Mouse (Mus musculus) naive thymus-derived CD4-positive, alpha-beta T cell, adult 5 months (primary cell): Measurements from ENCODE around the gene Olfr1062. TPM values are rescaled to one million over a fixed set of nuclear protein-coding genes. Genes with fewer than 3 reads are reported as not detected.

ENCODE experiments used
- polyA plus RNA-seq: library from polyadenylated mRNA; unstranded; fragments of 100-300 nt; shearing (Covaris generic); gene quantifications from one replicate; pipeline ENCODE4 v1.2.1, GENCODE M21; 2017

Gene Olfr1062
- not detected for polyA plus RNA-seq

GRCm38 (mm10) chr2:86426649-86427048, at the start of gene Olfr1062:
Olfr1062 (minus strand) TSS chr2:86426749.

GRCm38 (mm10) chr2:86456169-86456568, 29.6 kb upstream of the Olfr1062 start, which contains the start of gene Olfr1066:
Olfr1066 (minus strand) TSS chr2:86456269.

GRCm38 (mm10) chr2:86450491-86450890, 23.9 kb upstream of the Olfr1062 start, which contains the start of gene Olfr1065:
Olfr1065 (minus strand) TSS chr2:86450591.

GRCm38 (mm10) chr2:86413950-86414349, 12.6 kb downstream of the Olfr1062 start, which contains the start of gene Olfr1061:
Olfr1061 (minus strand) TSS chr2:86414050.

DNA sequence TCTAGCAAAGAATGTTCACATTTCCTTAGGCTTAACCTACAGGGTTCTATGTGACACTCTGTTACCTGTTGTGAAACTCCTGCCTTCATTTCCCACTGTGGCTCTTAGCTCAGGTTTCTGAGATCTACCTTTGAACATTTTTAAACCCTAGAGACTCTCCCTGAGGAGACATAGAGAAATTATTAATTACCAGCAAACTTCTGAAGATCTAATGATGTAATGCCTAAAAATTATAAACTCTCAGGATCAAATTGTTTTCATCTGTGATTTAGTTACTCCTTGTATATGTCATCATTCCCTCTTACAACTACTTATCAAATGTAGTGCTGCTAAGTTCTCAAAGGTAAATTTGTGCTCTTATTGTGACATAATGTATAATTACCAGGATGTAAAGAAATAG, 38.1 kb downstream of the Olfr1062 start, which contains the start of gene Olfr1058:
TSS of gene Olfr1058 (minus strand) at position 101 of the 400 bp plus-strand sequence.

GRCm38 (mm10) chr2:86378293-86378692, 48.3 kb downstream of the Olfr1062 start, which contains the start of gene Olfr1057:
Olfr1057 (minus strand) TSS chr2:86378393.

Other genes with a start within 250 kb of the Olfr1062 start
- gene Olfr1044, start 248.9 kb downstream of the Olfr1062 start, polyA plus RNA-seq: not detected
- not detected for gene Olfr52, start 241.1 kb downstream of the Olfr1062 start, polyA plus RNA-seq
- gene Olfr1045, start 223.7 kb downstream of the Olfr1062 start, polyA plus RNA-seq: 0.15 TPM
- not detected for gene Olfr1046, start 207.4 kb downstream of the Olfr1062 start, polyA plus RNA-seq
- gene Olfr1047, start 195.3 kb downstream of the Olfr1062 start, polyA plus RNA-seq: not detected
- gene Olfr1048, start 186.5 kb downstream of the Olfr1062 start, polyA plus RNA-seq: 0.15 TPM
- not detected for gene Olfr1049, start 168.4 kb downstream of the Olfr1062 start, polyA plus RNA-seq
- gene Olfr1051, start 147.7 kb downstream of the Olfr1062 start, polyA plus RNA-seq: not detected
- gene Olfr1052, start 134.3 kb downstream of the Olfr1062 start, polyA plus RNA-seq: not detected
- not detected for gene Olfr1053, start 111.5 kb downstream of the Olfr1062 start, polyA plus RNA-seq
- gene Olfr1054, start 91.3 kb downstream of the Olfr1062 start, polyA plus RNA-seq: not detected
- gene Olfr1055, start 76.5 kb downstream of the Olfr1062 start, polyA plus RNA-seq: not detected
- gene Olfr1056, start 64.3 kb downstream of the Olfr1062 start, polyA plus RNA-seq: not detected
- not detected for gene Olfr1057, start 48.4 kb downstream of the Olfr1062 start, polyA plus RNA-seq
- gene Olfr1058, start 38.2 kb downstream of the Olfr1062 start, polyA plus RNA-seq: not detected
- gene Olfr1061, start 12.7 kb downstream of the Olfr1062 start, polyA plus RNA-seq: not detected
- gene Olfr1065, start 23.8 kb upstream of the Olfr1062 start, polyA plus RNA-seq: not detected
- not detected for gene Olfr1066, start 29.5 kb upstream of the Olfr1062 start, polyA plus RNA-seq
- gene Olfr228, start 60.6 kb upstream of the Olfr1062 start, polyA plus RNA-seq: not detected
- gene Olfr1076, start 81.7 kb upstream of the Olfr1062 start, polyA plus RNA-seq: not detected
- gene Olfr1079, start 115.7 kb upstream of the Olfr1062 start, polyA plus RNA-seq: not detected
- gene Olfr1080, start 131.5 kb upstream of the Olfr1062 start, polyA plus RNA-seq: not detected
- 0.30 TPM for gene Olfr1082, start 172.2 kb upstream of the Olfr1062 start, polyA plus RNA-seq
- gene Olfr1084, start 213.0 kb upstream of the Olfr1062 start, polyA plus RNA-seq: not detected
- not detected for gene Olfr1085, start 235.3 kb upstream of the Olfr1062 start, polyA plus RNA-seq